Mouse (Mus musculus) liver, adult 2 months (tissue): ENCODE measurements around the gene Rem1. TPM values are rescaled to one million over a fixed set of nuclear protein-coding genes. Genes with fewer than 3 reads are reported as not detected.

ENCODE experiments used
- DNase-seq: peaks from one replicate; pipeline ENCODE4 v3.0.0-alpha.2; 2011; ENCODE audit warnings: low read depth, low spot score; ENCODE audit errors: extremely low read depth
- H3K27ac ChIP-seq: fragments of 200-500 bp; replicated peaks from 2 replicates; pipeline ENCODE4 v1.5.1; 2012; ENCODE audit warnings: low read depth, mild to moderate bottlenecking, control low read depth, inconsistent platforms, low read length; ENCODE audit not compliant: insufficient read depth
- H3K27me3 ChIP-seq: fragments of 200-500 bp; 2 replicates; pipeline ENCODE4 v1.6.1; 2012; ENCODE audit warnings: mild to moderate bottlenecking, moderate library complexity, low read length, inconsistent platforms; ENCODE audit not compliant: control insufficient read depth, insufficient read depth
- H3K36me3 ChIP-seq: fragments of 200-500 bp; 2 replicates; pipeline ENCODE4 v1.6.1; 2012; ENCODE audit warnings: low read length, inconsistent platforms; ENCODE audit not compliant: control insufficient read depth, insufficient read depth
- H3K4me1 ChIP-seq: fragments of 200-500 bp; 2 replicates; pipeline ENCODE4 v1.6.1; 2011; ENCODE audit warnings: low read length; ENCODE audit not compliant: control insufficient read depth, insufficient read depth
- H3K4me3 ChIP-seq: fragments of 200-500 bp; 2 replicates; pipeline ENCODE4 v1.5.1; 2011; ENCODE audit warnings: low read depth, mild to moderate bottlenecking, control low read depth, low read length, moderate library complexity; ENCODE audit not compliant: insufficient read depth
- H3K79me2 ChIP-seq: fragments of 200-500 bp; 2 replicates; pipeline ENCODE4 v1.6.1; 2012; ENCODE audit warnings: inconsistent platforms, mild to moderate bottlenecking, low read length, moderate library complexity; ENCODE audit not compliant: control insufficient read depth, insufficient read depth
- H3K9ac ChIP-seq: fragments of 200-500 bp; 2 replicates; pipeline ENCODE4 v1.6.1; 2012; ENCODE audit warnings: low read depth, mild to moderate bottlenecking, control low read depth, inconsistent platforms, low read length
- CTCF ChIP-seq: fragments of 200-500 bp; IDR thresholded peaks from 2 replicates; pipeline ENCODE4 v1.5.1; 2011; ENCODE audit warnings: low read depth, low read length, control low read depth
- POLR2A ChIP-seq: fragments of 200-500 bp; IDR thresholded peaks from 2 replicates; pipeline ENCODE4 v1.6.1; 2011; ENCODE audit warnings: low read length, control low read depth; ENCODE audit not compliant: insufficient read depth; ENCODE audit errors: extremely low read depth
- WGBS: fragments of 180-500 bp; shearing (Covaris S2); methylation state at CpG from one replicate; pipeline ENCODE4 v1.1.7; 2018; 5-methylcytosine and 5-hydroxymethylcytosine counted together
- polyA plus RNA-seq: library from polyadenylated mRNA; depleted of rRNA; stranded (reverse); fragments of >200 nt; gene quantifications from 2 replicates; pipeline ENCODE4 v1.2.3, GENCODE M21; 2012
- total RNA-seq: library from RNA; depleted of rRNA; stranded (reverse); fragments of >200 nt; gene quantifications from 2 replicates; pipeline ENCODE4 v1.2.3, GENCODE M21; 2014

The Rem1 gene
- total and polyA plus RNA-seq, 2 experiments = 0.32 to 0.65 TPM

DNA sequence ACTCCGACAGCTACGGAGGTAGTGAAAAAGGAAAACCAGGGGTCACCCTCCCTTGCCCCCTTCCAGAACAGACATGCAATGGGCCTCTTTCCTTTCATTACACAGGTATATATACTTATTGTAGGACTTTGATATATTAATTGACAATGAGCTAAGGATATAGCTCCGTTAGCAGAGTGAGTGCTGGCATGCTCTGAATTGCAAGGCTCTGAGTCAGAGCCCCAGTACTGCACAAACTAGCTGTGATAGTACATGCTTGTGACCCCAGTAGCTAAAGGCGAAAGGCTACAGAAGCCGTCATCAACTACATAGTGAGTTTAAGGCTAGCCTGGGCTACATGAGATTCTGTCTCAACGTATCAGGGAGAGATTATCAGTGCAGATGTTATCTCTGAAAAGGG lies 3.2 kb downstream of the Rem1 start:
- Histone ChIP-seq H3K27me3 (0 out of 2 replicates have a peak, but pooled peaks cover 2% of the 10 kb centered on the region), H3K27ac (no peak overlapping the region), H3K79me2 (no peaks in the 10 kb centered on the region), H3K36me3 (no peaks in the 10 kb centered on the region), H3K4me1 (peaks cover 4% of the 10 kb centered on the region), H3K4me3 (no peak overlapping the region), H3K9ac (no peak overlapping the region)
- 84% methylated on average over 6 of the region's 6 CpGs for WGBS
- no peak for DNase-seq
- no peak for TF ChIP-seq CTCF
- TF ChIP-seq POLR2A = no peak

DNA sequence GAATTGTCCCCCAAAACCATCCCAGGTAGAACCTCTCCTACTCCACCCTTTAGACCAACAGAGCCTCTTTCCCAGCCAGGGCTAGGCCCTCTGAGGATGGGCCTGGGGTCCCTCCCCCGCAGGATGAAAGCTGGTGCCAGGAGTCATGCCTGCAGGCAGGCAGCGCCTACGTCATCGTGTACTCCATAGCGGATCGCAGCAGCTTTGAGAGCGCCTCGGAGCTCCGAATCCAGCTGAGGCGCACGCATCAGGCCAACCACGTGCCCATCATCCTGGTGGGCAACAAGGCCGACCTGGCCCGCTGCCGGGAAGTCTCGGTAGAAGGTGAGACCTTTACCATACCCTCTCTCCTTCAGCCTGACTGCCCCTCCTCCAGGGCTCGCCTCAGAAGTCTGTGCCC lies 6.6 kb downstream of the Rem1 start:
- H3K27me3 ChIP-seq = 0 out of 2 replicates have a peak, but pooled peaks cover 2% of the 10 kb centered on the region
- no peaks in the 10 kb centered on the region for H3K79me2 ChIP-seq
- H3K9ac ChIP-seq = no peak overlapping the region
- H3K4me3 ChIP-seq = no peak overlapping the region
- H3K27ac ChIP-seq = no peak overlapping the region
- peaks cover 4% of the 10 kb centered on the region for H3K4me1 ChIP-seq
- no peaks in the 10 kb centered on the region for H3K36me3 ChIP-seq
- WGBS = 40% methylated on average over 17 of the region's 17 CpGs
- DNase-seq = no peak
- TF ChIP-seq POLR2A (no peak), CTCF (no peak)

DNA sequence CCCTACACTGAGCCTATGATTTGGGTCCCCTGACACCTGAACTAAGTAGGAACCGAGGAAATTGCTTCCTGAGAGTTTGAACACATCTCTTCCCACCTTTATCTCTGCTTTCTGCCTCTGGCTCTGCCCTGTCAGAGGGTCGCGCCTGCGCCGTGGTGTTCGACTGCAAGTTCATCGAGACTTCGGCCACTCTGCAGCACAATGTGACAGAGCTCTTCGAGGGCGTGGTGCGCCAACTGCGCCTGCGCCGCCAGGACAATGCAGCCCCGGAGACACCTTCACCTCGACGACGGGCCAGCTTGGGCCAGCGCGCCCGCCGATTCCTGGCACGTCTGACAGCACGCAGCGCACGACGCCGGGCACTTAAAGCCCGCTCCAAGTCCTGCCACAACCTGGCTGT lies 7.6 kb downstream of the Rem1 start:
- H3K4me3 ChIP-seq = no peak overlapping the region
- no peak overlapping the region for H3K9ac ChIP-seq
- H3K27ac ChIP-seq = no peak overlapping the region
- DNase-seq = no peak
- 75% methylated on average over 29 of the region's 29 CpGs for WGBS
- H3K27me3 ChIP-seq = 0 out of 2 replicates have a peak, but pooled peaks cover 2% of the 10 kb centered on the region
- TF ChIP-seq CTCF = no peak
- no peak for TF ChIP-seq POLR2A
- no peaks in the 10 kb centered on the region for H3K79me2 ChIP-seq
- peaks cover 1% of the 10 kb centered on the region for H3K4me1 ChIP-seq
- no peaks in the 10 kb centered on the region for H3K36me3 ChIP-seq

DNA sequence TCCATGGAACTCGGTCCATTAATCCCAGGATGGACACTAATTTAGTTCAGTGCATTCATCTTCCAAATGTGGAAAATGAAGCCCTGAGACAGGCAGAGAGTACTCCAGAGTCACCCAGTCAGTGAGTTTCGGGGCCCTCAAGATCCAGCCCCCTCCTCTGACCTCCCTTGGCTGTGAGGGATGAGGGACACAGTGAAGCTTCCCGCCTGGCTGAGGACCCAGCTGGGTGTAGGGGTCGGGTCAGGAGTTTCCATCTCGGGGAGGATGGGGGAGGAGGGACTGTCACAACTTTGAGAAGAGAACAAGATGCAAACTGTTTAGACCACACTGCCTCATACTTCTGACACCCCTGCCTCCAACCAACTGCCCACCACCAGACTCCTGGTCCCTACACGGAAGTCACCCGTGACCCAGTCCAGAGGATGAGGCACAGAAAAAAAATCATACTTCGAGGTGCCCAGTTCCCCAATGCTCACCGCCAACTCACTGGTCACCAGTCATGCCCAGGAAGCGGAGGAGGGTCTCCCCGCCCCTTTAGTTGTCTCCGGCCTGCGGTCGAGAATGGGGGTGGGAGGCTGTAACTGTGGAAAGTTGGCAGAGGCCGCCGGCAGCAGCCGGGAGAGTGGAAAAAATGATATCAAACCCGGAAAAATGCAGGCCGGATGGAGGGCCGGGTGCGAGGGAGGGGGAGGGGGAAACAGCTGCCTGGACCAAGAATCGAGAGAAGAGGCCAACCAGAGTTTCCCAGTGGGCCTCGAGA lies 9.7 kb downstream of the Rem1 start:
- no peak for DNase-seq
- peak overlapping the region; percentile 40 for H3K4me3 ChIP-seq

DNA sequence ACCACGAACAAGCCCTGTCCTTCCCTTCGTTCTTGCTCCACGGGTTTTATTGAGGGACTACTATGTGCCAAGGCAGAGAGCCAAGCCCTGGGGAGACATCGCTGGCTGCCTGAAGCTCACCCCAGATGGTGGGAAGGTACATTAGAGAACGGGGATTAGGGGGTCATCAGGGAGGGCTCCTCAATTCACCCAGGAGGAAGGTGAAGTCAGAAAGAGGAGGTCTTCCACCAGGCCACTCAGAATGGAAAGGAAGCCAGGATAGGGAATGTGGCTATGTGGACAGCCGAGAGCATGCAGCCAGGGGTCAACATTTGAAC lies 10.2 kb downstream of the Rem1 start:
- H3K4me3 ChIP-seq = peak overlapping the region; percentile 40
- peak overlapping the region; percentile 70 for H3K27ac ChIP-seq
- H3K36me3 ChIP-seq = no peaks in the 10 kb centered on the region
- H3K4me1 ChIP-seq = no peaks in the 10 kb centered on the region
- 72% methylated on average over 6 of the region's 6 CpGs for WGBS
- H3K27me3 ChIP-seq = 0 out of 2 replicates have a peak, but pooled peaks cover 2% of the 10 kb centered on the region
- no peaks in the 10 kb centered on the region for H3K79me2 ChIP-seq
- peak overlapping the region; percentile 57; the same call in 1 of the 2 replicates for H3K9ac ChIP-seq
- DNase-seq = no peak
- no peak for TF ChIP-seq POLR2A

More for the DNA sequence above, 9.7 kb downstream of the Rem1 start:
- no peak for TF ChIP-seq CTCF
- no peak for TF ChIP-seq POLR2A
- Histone ChIP-seq H3K4me1 (no peaks in the 10 kb centered on the region), H3K27me3 (0 out of 2 replicates have a peak, but pooled peaks cover 2% of the 10 kb centered on the region), H3K36me3 (no peaks in the 10 kb centered on the region), H3K27ac (peak overlapping the region; percentile 76), H3K9ac (peak overlapping the region; percentile 57), H3K79me2 (no peaks in the 10 kb centered on the region)
- WGBS = 67% methylated on average over 23 of the region's 23 CpGs

DNA sequence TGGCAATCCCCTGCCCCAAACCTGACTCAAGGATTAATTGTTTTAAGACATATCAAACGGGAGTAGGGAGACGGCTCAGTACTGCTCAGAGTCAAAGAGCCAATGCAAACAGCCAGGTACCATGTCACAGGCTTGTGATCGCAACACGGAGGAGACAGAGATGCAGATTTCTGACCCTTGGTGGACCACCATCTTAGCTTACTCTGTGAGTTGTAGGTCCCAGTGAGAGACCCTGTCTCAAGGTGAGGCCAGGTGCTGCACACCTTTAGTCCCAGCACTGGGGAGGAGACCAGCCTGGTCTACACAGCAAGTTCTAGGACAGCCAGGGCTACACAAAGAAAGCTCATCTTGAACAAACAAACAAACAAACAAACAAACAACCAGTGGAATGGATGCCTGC lies 10.6 kb downstream of the Rem1 start:
- Histone ChIP-seq H3K4me3 (no peak overlapping the region), H3K79me2 (no peaks in the 10 kb centered on the region), H3K27ac (peak overlapping the region; percentile 70), H3K36me3 (no peaks in the 10 kb centered on the region), H3K9ac (no peak overlapping the region), H3K4me1 (no peaks in the 10 kb centered on the region), H3K27me3 (0 out of 2 replicates have a peak, but pooled peaks cover 2% of the 10 kb centered on the region)
- TF ChIP-seq POLR2A = no peak
- TF ChIP-seq CTCF = no peak
- DNase-seq = no peak
- WGBS = 93% methylated on average over 4 of the region's 4 CpGs
